Mouse (Mus musculus): ENCODE results near the gene Capn2.

The Capn2 gene

GRCm38 (mm10) chr1:182516758-182517676 lies at the start of gene Capn2:
TSS of gene Capn2 (minus strand) at chr1:182517608.
- peak; percentile 86 for DNase-seq (ENCODE audit: low spot score)

GRCm38 (mm10) chr1:182565351-182565835 lies 48.0 kb upstream of the Capn2 start:
- DNase-seq (ENCODE audit: low spot score), result no peak

- DNase-seq (ENCODE audit: low spot score), result peak; percentile 36
Measured at GRCm38 (mm10) chr1:182564408-182565120, 47.2 kb upstream of the Capn2 start, which contains the start of gene Capn8. TSS of gene Capn8 (plus strand) at chr1:182565007.

GRCm38 (mm10) chr1:182562576-182563370 lies 45.4 kb upstream of the Capn2 start:
- peak; percentile 53 for DNase-seq (ENCODE audit: low spot score)

DNA sequence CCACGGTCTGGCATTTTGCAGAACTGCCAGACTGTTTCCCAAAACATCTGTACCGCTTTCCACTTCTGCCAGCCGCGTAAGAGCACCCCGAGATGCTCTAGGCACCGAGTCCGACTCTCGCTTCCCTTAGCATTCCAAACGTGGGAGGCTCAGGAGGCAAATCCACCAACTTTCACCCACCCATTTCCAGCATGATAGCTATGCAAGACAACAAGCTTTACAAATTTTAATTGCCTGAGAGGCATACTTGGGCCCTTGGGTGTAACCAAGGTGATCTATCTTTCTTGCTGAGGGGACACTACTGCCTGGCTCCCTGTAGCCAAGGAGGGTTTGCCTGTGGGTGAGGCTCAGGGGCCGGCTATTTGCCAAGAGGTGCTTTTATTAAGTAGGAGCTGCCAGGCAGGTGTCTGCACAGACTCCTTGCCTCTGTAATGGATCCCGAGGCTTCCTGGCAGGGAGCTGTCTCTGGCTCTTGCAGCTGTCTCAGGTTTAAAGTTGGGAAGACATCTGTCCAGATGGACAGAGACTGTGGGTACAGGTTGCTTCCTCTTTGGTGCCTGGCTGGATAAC lies 44.6 kb upstream of the Capn2 start:
- no peak for DNase-seq (ENCODE audit: low spot score)

DNA sequence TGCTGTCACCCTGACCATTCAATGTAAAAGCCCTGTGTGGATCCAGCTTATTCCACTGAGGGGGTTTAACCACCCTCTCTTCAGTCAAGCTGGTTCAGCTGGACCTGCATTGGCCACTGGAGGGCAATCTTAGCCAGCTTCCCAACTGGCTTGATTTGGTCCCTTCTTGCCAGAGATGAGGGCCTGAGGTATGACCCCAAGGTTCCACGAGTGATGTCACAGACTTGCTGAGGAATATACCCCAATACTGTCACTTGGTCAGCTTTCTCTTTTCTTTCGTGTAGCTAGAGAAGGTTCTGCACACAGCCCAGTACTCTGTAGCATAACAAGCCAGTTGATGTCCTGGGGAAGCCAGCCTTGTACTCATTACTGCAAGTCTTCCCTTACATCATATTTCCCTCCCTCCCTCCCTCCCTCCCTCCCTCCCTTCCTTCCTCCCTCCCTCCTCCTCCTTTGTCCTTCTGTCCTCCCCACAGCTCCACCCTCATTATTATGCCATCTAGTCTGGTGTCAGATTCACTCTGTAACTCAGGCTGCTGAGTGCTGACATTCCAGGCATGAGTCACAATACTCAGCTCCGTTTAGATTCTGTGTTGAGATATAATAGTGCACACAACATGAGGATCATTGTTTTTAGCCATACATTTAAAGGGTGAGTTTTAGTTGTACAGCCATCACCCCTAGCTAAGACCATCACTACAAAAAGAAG lies 43.1 kb upstream of the Capn2 start:
- DNase-seq (ENCODE audit: low spot score), result peak; percentile 47

GRCm38 (mm10) chr1:182559530-182559929 lies 42.1 kb upstream of the Capn2 start:
- DNase-seq (ENCODE audit: low spot score), result no peak

DNA sequence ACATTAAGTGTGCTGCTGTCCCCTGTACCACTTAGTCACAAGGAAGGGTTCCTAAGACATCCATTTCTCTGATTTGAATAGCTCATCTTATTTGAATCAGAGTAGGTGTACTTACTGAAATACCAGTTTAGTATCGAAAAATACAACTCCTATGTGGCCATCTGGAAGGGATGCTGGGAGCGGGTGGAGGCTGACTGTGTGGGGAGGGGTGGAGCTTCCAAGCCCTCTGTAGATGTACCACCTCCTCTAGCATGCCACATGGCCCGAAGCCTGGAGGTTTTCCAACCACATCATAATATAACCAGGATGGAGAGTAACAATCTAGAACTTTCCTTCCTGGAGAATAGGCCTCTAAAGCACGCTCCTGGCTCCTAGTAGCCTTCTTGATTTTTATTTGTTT lies 40.9 kb upstream of the Capn2 start:
- DNase-seq (ENCODE audit: low spot score), result no peak

DNA sequence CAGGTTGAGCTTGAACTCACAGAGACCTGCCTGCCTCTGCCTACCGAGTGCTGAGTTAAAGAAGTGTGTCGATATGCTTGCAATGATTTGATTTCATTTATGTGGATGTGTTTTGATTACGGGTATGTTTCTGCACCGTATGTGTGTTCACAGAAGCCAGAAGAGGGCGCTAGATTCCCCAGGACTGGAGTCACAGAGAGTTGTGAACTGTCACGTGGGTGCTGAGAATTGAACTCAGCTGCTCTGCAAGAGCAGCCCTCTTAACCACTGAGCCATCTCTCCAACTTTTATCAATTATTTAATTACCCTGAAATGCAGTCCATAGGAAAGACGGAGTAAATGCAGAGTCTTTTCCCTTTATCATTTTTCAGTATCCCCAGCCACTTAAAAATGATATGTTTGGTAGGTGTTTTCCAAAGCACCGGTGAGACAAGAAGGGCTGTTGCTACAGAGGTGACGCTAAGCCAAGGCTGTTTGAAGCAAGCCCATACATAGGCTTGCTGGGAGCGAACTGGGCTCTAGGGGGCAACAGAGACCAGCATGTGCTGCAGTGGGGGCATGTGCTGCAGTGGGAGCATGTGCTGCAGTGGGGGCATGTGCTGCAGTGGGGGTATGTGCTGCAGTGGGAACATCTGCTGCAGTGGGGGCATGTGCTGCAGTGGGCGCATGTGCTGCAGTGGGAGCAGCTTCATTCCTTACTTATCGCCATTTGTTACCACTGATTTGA lies 36.4 kb upstream of the Capn2 start:
- peak; percentile 65 for DNase-seq (ENCODE audit: low spot score)

GRCm38 (mm10) chr1:182550761-182551160 lies 33.4 kb upstream of the Capn2 start:
- no peak for DNase-seq (ENCODE audit: low spot score)

- no peak for DNase-seq (ENCODE audit: low spot score)
Measured at GRCm38 (mm10) chr1:182543906-182544305, 26.5 kb upstream of the Capn2 start.

- no peak for DNase-seq (ENCODE audit: low spot score)
Measured at GRCm38 (mm10) chr1:182543136-182543535, 25.7 kb upstream of the Capn2 start.

- DNase-seq (ENCODE audit: low spot score), result no peak
Measured at GRCm38 (mm10) chr1:182542110-182542509, 24.7 kb upstream of the Capn2 start.

DNA sequence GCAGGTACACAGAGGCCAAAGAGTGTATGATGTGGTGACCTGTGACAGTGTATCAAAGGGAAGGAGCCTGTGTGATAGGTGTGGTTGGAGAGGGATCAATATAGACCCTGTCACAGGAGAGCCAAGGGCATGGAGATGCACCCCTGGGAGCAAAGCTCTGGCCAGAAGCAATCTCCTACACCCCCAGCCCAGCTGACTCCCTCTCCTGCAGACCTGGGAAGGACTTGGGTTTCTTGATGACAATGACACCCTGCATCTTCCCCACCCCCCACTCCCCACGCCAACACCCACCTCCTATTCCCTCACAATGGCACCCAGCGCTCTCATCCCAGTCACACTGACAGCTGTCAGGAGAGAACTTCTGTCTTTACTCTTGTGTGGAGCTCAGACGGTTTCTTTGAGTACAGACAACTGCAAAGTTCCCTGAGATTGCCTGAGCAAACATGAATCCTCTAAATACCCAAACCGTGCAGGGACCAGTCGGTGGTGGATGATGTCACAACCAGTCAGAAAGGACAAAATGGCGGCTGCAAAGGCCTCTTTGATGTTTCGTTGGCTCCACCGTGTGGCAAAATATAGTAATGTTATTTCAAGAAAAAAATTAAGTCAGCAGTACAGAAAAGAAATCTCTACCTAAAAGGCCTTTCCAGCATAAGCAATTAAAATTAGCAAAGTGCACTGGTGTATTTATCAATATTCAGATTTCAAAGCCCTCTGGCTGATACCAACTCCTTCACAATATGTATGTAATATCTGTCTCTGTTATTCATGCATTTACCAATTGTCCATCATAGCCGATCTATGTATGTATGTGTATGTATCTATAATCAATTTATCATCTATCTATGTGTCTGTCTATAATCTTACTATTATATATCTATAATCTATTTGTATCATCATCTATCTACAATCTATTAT lies 21.9 kb upstream of the Capn2 start:
- peak; percentile 72 for DNase-seq (ENCODE audit: low spot score)

DNA sequence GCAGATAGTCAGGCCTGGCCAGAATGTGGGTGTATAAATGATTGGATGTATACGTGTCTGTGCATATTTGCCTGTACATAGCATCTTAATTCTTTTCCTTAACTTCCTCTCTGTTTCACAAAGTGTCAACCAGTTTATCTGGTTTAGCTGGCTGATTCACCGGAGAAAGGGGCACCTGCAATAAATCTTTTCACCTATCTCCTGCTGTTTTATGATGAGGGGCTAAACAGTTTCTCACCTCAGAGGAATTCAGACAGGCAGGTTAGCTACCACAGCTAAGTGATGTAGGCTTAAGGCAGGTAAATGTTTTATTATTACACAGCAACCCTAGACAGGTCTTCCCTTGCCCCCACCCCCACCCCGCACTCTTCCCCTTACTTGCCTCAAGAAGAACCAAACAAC lies 17.7 kb upstream of the Capn2 start:
- DNase-seq (ENCODE audit: low spot score), result no peak

GRCm38 (mm10) chr1:182533583-182533982 lies 16.2 kb upstream of the Capn2 start:
- DNase-seq (ENCODE audit: low spot score), result no peak

DNA sequence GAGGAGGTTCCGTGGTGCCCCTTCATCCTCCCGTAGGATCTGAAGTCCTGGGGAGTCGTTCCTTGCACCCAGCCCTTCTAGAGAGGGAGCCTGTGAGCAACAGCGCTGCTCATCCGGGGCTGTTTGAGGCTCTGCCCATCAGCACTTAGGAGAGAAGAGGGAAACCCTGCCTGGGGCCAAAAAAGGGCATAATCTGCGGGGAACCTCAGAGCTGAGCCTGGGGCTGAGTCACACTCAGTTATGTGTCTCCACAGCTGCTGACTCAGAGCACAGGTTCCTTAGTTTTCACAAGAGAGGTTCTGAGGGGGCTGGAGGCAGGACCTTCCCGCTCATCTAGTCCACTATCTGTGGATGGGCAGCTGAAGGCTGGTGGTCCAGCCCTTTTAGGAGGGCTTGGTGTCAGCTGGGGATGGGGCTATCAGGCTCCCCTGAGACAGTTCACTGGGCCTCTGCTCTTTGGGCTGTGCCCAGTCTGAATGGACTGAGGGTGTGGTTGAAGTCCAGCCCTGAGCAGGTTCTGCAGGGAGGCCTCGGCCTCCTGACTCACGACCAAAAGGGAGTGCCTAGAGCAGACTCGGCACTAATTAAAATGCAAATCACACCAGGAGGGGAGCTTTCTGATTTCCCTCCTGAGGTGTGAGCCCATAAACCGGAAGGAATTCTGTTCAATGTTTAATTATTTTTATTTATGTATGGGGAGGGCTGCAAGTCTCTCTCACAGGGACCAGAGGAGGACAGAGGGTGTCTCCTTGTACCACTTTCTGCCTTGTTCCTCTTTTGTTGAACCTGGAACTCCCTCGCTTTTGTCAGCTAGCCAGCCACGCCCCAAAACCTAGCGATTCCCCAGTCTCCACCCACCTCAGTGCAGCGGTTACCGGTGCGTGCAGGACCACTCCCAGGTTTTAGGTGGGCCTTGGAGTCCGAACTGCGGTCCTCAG lies 10.8 kb upstream of the Capn2 start:
- DNase-seq (ENCODE audit: low spot score), result peak; percentile 82

DNA sequence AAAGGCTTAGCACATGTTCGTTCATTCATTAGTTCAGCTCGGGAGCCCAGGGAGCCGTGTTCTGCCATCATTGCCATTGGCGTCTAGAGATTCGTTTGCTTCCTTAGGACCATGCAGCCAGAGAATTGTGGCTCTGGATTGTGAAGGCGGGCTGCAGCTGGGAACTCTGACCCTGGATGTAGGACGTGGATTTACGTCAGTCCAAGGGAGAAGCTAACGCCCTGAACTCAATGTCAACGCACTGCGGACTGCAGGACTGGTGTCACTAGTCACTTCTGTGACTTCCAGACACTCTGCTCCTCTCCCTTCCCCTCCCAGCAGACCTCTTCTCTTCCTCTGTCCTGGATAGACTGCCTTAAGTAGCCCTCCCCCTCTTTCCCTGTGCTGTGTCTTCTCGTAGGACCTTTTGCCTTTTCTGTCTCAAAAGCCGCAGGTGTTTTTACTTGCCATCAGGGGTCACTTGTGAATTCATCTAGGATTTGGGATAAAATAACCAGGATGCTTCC lies 9.9 kb upstream of the Capn2 start:
- DNase-seq (ENCODE audit: low spot score), result no peak
